In the genomic region with DNA sequence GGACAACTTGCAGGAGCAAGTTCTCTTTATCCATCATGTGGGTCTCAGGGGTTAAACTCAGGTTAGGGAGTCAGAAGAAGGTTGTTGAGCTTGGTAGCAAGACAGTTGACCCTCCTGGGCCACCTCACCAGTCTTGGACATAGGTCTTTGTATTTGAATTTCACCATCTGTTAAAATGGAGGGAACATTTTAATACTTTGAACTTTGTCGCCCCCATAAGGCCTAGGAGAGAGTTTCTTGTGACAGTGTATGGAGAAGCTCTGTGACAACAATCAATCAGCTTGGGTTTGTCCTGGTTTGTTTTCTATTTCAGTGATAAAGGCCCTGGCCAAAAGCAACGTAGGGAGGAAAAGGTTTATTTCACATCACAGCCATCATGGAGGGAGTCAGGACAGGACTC, we compare ENCODE assay signal across 11 mouse cellular contexts. TPM values are rescaled to one million over a fixed set of nuclear protein-coding genes. Genes with fewer than 3 reads are reported as not detected.
DNase-seq lines count a peak whose midpoint lies in the region; ATAC-seq and TF ChIP-seq lines count a peak whose summit lies in the region.
"Had no signal": no experiment of that assay in that cellular context is flagged by ENCODE, and none has a peak within 500 bp of the region (broad histone marks: within the 10 kb centered on the region; RNA-seq: fewer than 3 reads in every experiment).

No protein-coding gene starts in this region.

- H3K9ac ChIP-seq in embryonic facial prominence, embryonic 11.5 days (replicated peaks; ENCODE audit: low read length): no peak overlapping the region
- no peak overlapping the region for H3K9ac ChIP-seq in liver, adult 2 months (ENCODE audit: low read depth, low read length)
- H3K9ac ChIP-seq: forebrain, embryonic 13.5 days had no signal

- WGBS in embryonic facial prominence, embryonic 11.5 days: 31% methylated on average over 2 of the region's 2 CpGs
- 30% methylated on average over 2 of the region's 2 CpGs for WGBS in embryonic facial prominence, embryonic 10.5 days
- WGBS in liver, adult 2 months: 7% methylated on average over 2 of the region's 2 CpGs

- DNase-seq in embryonic facial prominence, embryonic 11.5 days (ENCODE audit: low spot score): peak; percentile 30
- no peak for DNase-seq in embryonic facial prominence, embryonic 10.5 days (ENCODE audit: low spot score)
- peak; percentile 47 for DNase-seq in liver, adult 2 months (ENCODE audit: extremely low read depth, low read depth, low spot score)
- no peak for DNase-seq in liver
- DNase-seq in brain, adult 2 months (ENCODE audit: low read depth, low spot score): peak; percentile 67
- no peak for DNase-seq in right cerebral cortex, postnatal 10 days (ENCODE audit: low spot score in 2 of 2)
- no peak for DNase-seq in cerebellum, postnatal 4 days (ENCODE audit: low spot score in 2 of 2)

- H3K4me3 ChIP-seq in embryonic facial prominence, embryonic 11.5 days (ENCODE audit: low read depth, low read length): no peak overlapping the region
- H3K4me3 ChIP-seq in embryonic facial prominence, embryonic 10.5 days: no peak overlapping the region
- H3K4me3 ChIP-seq in liver, adult 2 months (ENCODE audit: insufficient read depth, low read depth, low read length): no peak overlapping the region
- H3K4me3 ChIP-seq: forebrain, embryonic 13.5 days had no signal

- no peak overlapping the region for H3K27ac ChIP-seq in embryonic facial prominence, embryonic 11.5 days (replicated peaks; ENCODE audit: low read depth, low read length)
- H3K27ac ChIP-seq in embryonic facial prominence, embryonic 10.5 days (replicated peaks): no peak overlapping the region
- H3K27ac ChIP-seq in liver, adult 2 months (replicated peaks; ENCODE audit: insufficient read depth, low read depth, low read length): no peak overlapping the region
- H3K27ac ChIP-seq: forebrain, embryonic 13.5 days had no signal

- peaks cover 3% of the 10 kb centered on the region for H3K27me3 ChIP-seq in embryonic facial prominence, embryonic 11.5 days (ENCODE audit: control insufficient read depth, insufficient read depth, low read length)
- H3K27me3 ChIP-seq in embryonic facial prominence, embryonic 10.5 days (replicated peaks; ENCODE audit: low read depth, poor library complexity, severe bottlenecking): peaks cover 17% of the 10 kb centered on the region
- H3K27me3 ChIP-seq in liver, adult 2 months (ENCODE audit: control insufficient read depth, insufficient read depth, low read length): no peaks in the 10 kb centered on the region

- H3K36me3 ChIP-seq in embryonic facial prominence, embryonic 11.5 days (replicated peaks; ENCODE audit: control insufficient read depth, insufficient read depth, low read depth, low read length): no peaks in the 10 kb centered on the region
- H3K36me3 ChIP-seq in embryonic facial prominence, embryonic 10.5 days (replicated peaks): no peaks in the 10 kb centered on the region
- H3K36me3 ChIP-seq in liver, adult 2 months (ENCODE audit: control insufficient read depth, insufficient read depth, low read length): no peaks in the 10 kb centered on the region

- ATAC-seq in embryonic facial prominence, embryonic 11.5 days (replicated peaks; ENCODE audit: insufficient number of reproducible peaks, low FRiP score, low TSS enrichment, low read depth): no peak
- 0 out of 2 replicates have a peak, but pooled peaks have one; percentile 33 for ATAC-seq in monocyte, adult 5-6 weeks (replicated peaks; ENCODE audit: insufficient number of reproducible peaks, low FRiP score, low TSS enrichment, poor library complexity, severe bottlenecking)
- ATAC-seq: forebrain, embryonic 13.5 days had no signal

- H3K4me1 ChIP-seq in embryonic facial prominence, embryonic 11.5 days (ENCODE audit: control insufficient read depth, insufficient read depth, low read length): no peaks in the 10 kb centered on the region
- peaks cover 19% of the 10 kb centered on the region for H3K4me1 ChIP-seq in embryonic facial prominence, embryonic 10.5 days
- H3K4me1 ChIP-seq in liver, adult 2 months (ENCODE audit: control insufficient read depth, insufficient read depth, low read length): peaks cover 3% of the 10 kb centered on the region

- H3K9me3 ChIP-seq in embryonic facial prominence, embryonic 11.5 days (replicated peaks; ENCODE audit: control insufficient read depth, low read length): no peaks in the 10 kb centered on the region
- H3K9me3 ChIP-seq in embryonic facial prominence, embryonic 10.5 days: no peaks in the 10 kb centered on the region
- H3K9me3 ChIP-seq: forebrain, embryonic 13.5 days had no signal

- no peak for TF ChIP-seq POLR2A in liver, adult 2 months (IDR thresholded peaks at IDR 0.05; ENCODE audit: extremely low read depth, insufficient read depth, low read length)

- no peak overlapping the region for H3K4me2 ChIP-seq in embryonic facial prominence, embryonic 11.5 days (ENCODE audit: low read depth, low read length)
- H3K4me2 ChIP-seq: forebrain, embryonic 13.5 days had no signal

- peak; percentile 31; the same call in 1 of the 2 replicates for TF ChIP-seq CTCF in liver, adult 2 months (IDR thresholded peaks at IDR 0.05; ENCODE audit: low read depth, low read length)

- H3K79me2 ChIP-seq in liver, adult 2 months (ENCODE audit: control insufficient read depth, insufficient read depth, low read length): no peaks in the 10 kb centered on the region

RNA-seq across cellular contexts. Expression of gene Zfp580, which starts 4.0 kb away (rescaled TPM):
- polyA plus RNA-seq in embryonic facial prominence, embryonic 11.5 days (2014; fragmentation: Nextera tagmentation; extraction: Ambion mirVana): 25.0 and 32.3 TPM in 2 replicates
- 29.8 and 33.9 TPM in 2 replicates for polyA plus RNA-seq in embryonic facial prominence, embryonic 10.5 days (2016; fragmentation: Nextera tagmentation; extraction: Ambion mirVana)
- 0.18 and 0.20 TPM in 2 replicates for total RNA-seq in liver, adult 2 months (2014; rRNA removed)
- 1.9 and 2.2 TPM in 2 replicates for polyA plus RNA-seq in liver, adult 2 months (2012; rRNA removed)
- not detected in 3 replicates for total RNA-seq in monocyte, adult 5-6 weeks (2017)

RNA-seq across cellular contexts. Expression of gene Zfp784, which starts 9.1 kb away (rescaled TPM):
- polyA plus RNA-seq in embryonic facial prominence, embryonic 11.5 days (2014; fragmentation: Nextera tagmentation; extraction: Ambion mirVana): 2.7 and 3.3 TPM in 2 replicates
- 2.7 and 2.8 TPM in 2 replicates for polyA plus RNA-seq in embryonic facial prominence, embryonic 10.5 days (2016; fragmentation: Nextera tagmentation; extraction: Ambion mirVana)
- 2.4 and 2.8 TPM in 2 replicates for total RNA-seq in liver, adult 2 months (2014; rRNA removed)
- polyA plus RNA-seq in liver, adult 2 months (2012; rRNA removed): 2.7 and 2.9 TPM in 2 replicates
- total RNA-seq in monocyte, adult 5-6 weeks (2017): 3.0 to 3.8 TPM (median 3.1 TPM) in 3 replicates

RNA-seq across cellular contexts. Expression of gene 4632433K11Rik, which starts 13.4 kb away (rescaled TPM):
- not detected in 2 replicates for polyA plus RNA-seq in embryonic facial prominence, embryonic 11.5 days (2014; fragmentation: Nextera tagmentation; extraction: Ambion mirVana)
- not detected in 2 replicates for polyA plus RNA-seq in embryonic facial prominence, embryonic 10.5 days (2016; fragmentation: Nextera tagmentation; extraction: Ambion mirVana)
- 0.28 TPM in 1 of 2 replicates, not detected in the other for total RNA-seq in liver, adult 2 months (2014; rRNA removed)
- not detected in 2 replicates for polyA plus RNA-seq in liver, adult 2 months (2012; rRNA removed)
- total RNA-seq in monocyte, adult 5-6 weeks (2017): 1.4 to 1.5 TPM in 2 of 3 replicates, not detected in the other
- total RNA-seq: layer of hippocampus, postnatal 14 days had no signal
- polyA plus RNA-seq: forebrain, embryonic 13.5 days; testis, adult 2 months had no signal

RNA-seq across cellular contexts. Expression of gene U2af2, which starts 14.6 kb away (rescaled TPM):
- polyA plus RNA-seq in embryonic facial prominence, embryonic 11.5 days (2014; fragmentation: Nextera tagmentation; extraction: Ambion mirVana): 156 and 164 TPM in 2 replicates
- polyA plus RNA-seq in embryonic facial prominence, embryonic 10.5 days (2016; fragmentation: Nextera tagmentation; extraction: Ambion mirVana): 182 and 189 TPM in 2 replicates
- 30.4 and 35.2 TPM in 2 replicates for total RNA-seq in liver, adult 2 months (2014; rRNA removed)
- 70.6 and 90.4 TPM in 2 replicates for polyA plus RNA-seq in liver, adult 2 months (2012; rRNA removed)
- 119 to 185 TPM (median 151 TPM) in 3 replicates for total RNA-seq in monocyte, adult 5-6 weeks (2017)

RNA-seq across cellular contexts. Expression of gene Ccdc106, which starts 27.0 kb away (rescaled TPM):
- polyA plus RNA-seq in embryonic facial prominence, embryonic 11.5 days (2014; fragmentation: Nextera tagmentation; extraction: Ambion mirVana): 14.9 and 15.1 TPM in 2 replicates
- polyA plus RNA-seq in embryonic facial prominence, embryonic 10.5 days (2016; fragmentation: Nextera tagmentation; extraction: Ambion mirVana): 7.9 and 8.0 TPM in 2 replicates
- 0.20 and 0.28 TPM in 2 replicates for total RNA-seq in liver, adult 2 months (2014; rRNA removed)
- 0.30 and 0.35 TPM in 2 replicates for polyA plus RNA-seq in liver, adult 2 months (2012; rRNA removed)
- not detected in 3 replicates for total RNA-seq in monocyte, adult 5-6 weeks (2017)

Comparison
In these comparisons a context has a peak if more than half of its experiments do, and no peak if none do; other contexts are left out.
1. DNase-seq: peak in embryonic facial prominence, embryonic 11.5 days (single experiment), liver, adult 2 months (single experiment) and brain, adult 2 months (single experiment); none in embryonic facial prominence, embryonic 10.5 days (single experiment), liver (single experiment), right cerebral cortex, postnatal 10 days (0 of 2) and cerebellum, postnatal 4 days (0 of 2).